Mouse (Mus musculus): ENCODE measurements around the gene S100a9. TPM values are rescaled to one million over a fixed set of nuclear protein-coding genes. Genes with fewer than 3 reads are reported as not detected.

The S100a9 gene
- total RNA-seq, 1 experiment from 2014 or later = 13,076 TPM

Other genes with a start within 250 kb of the S100a9 start
- 0.12 TPM in 1 of 2 replicates, not detected in the other for gene Npr1, start 229.9 kb downstream of the S100a9 start, total RNA-seq (2017)
- gene Ilf2, start 219.6 kb downstream of the S100a9 start, total RNA-seq (2017) = 64.5 and 67.2 TPM in 2 replicates
- 41.6 and 45.4 TPM in 2 replicates for gene Snapin, start 204.7 kb downstream of the S100a9 start, total RNA-seq (2017)
- 101 and 106 TPM in 2 replicates for gene Chtop, start 186.2 kb downstream of the S100a9 start, total RNA-seq (2017)
- gene S100a1, start 181.3 kb downstream of the S100a9 start, total RNA-seq (2017) = 11.2 and 13.0 TPM in 2 replicates
- gene S100a13, start 181.3 kb downstream of the S100a9 start, total RNA-seq (2017) = 35.1 and 41.4 TPM in 2 replicates
- 1.6 and 2.0 TPM in 2 replicates for gene S100a14, start 168.9 kb downstream of the S100a9 start, total RNA-seq (2017)
- gene S100a16, start 158.5 kb downstream of the S100a9 start, total RNA-seq (2017) = not detected in 2 replicates
- gene S100a3, start 135.1 kb downstream of the S100a9 start, total RNA-seq (2017) = 1.4 and 2.3 TPM in 2 replicates
- gene S100a2, start 105.5 kb downstream of the S100a9 start, total RNA-seq (2017) = not detected in 2 replicates
- not detected in 2 replicates for gene Gm42674, start 93.8 kb downstream of the S100a9 start, total RNA-seq (2017)
- gene S100a4, start 92.0 kb downstream of the S100a9 start, total RNA-seq (2017) = 88.4 and 95.9 TPM in 2 replicates
- gene S100a5, start 87.2 kb downstream of the S100a9 start, total RNA-seq (2017) = not detected in 2 replicates
- gene S100a6, start 82.8 kb downstream of the S100a9 start, total RNA-seq (2017) = 1,146 and 1,580 TPM in 2 replicates
- 0.81 and 1.1 TPM in 2 replicates for gene S100a7a, start 41.7 kb downstream of the S100a9 start, total RNA-seq (2017)
- gene S100a8, start 26.7 kb downstream of the S100a9 start, total RNA-seq (2017) = 8,742 and 9,143 TPM in 2 replicates
- 5.4 and 6.2 TPM in 2 replicates for gene Pglyrp4, start 31.2 kb upstream of the S100a9 start, total RNA-seq (2017)
- not detected in 2 replicates for gene Gm5849, start 82.2 kb upstream of the S100a9 start, total RNA-seq (2017)